In the genomic region with DNA sequence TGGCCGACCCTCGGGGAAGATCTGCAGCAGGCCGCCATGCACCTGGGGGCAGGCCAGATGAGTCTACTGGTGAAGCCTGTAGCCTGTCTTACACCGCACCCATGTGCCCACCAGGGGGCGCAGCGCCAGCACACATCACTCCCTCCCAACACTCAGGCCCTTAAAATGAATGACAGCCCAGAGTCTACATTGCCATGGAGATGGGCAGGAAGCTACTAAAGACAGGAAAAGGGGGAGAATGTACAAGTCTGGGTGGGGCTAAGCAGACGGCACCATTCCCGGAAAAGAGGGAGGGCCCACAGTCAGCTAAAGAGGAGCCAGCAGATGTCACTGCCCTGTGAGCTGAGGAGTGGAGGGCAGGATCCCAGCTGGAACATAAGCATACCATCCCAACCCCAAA, we compare ENCODE assay signal across 8 mouse cellular contexts. TPM values are rescaled to one million over a fixed set of nuclear protein-coding genes. Genes with fewer than 3 reads are reported as not detected.
A peak's percentile ranks its signal among the peaks of the same experiment; 100 is the strongest.
DNase-seq lines count a peak whose midpoint lies in the region; ATAC-seq and TF ChIP-seq lines count a peak whose summit lies in the region.

No protein-coding gene starts in this region.

- H3K27me3 ChIP-seq in cerebellum, adult 2 months (ENCODE audit: control insufficient read depth, insufficient read depth, low read length): no peaks in the 10 kb centered on the region
- no peaks in the 10 kb centered on the region for H3K27me3 ChIP-seq in hindbrain, embryonic 10.5 days (ENCODE audit: insufficient read depth, poor library complexity, severe bottlenecking)
- H3K27me3 ChIP-seq in lung, postnatal 0 days (replicated peaks; ENCODE audit: insufficient read depth, low read length): no peaks in the 10 kb centered on the region

- TF ChIP-seq CTCF in cerebellum, adult 2 months (IDR thresholded peaks at IDR 0.05; ENCODE audit: borderline replicate concordance, insufficient read depth, low read depth, low read length): peak; percentile 92
- TF ChIP-seq CTCF in lung, postnatal 0 days (IDR thresholded peaks at IDR 0.05): peak; percentile 99

- peak; percentile 68 for ATAC-seq in frontal cortex, adult (ENCODE audit: low TSS enrichment)
- ATAC-seq in lung, postnatal 0 days: peak; percentile 95

- TF ChIP-seq EP300 in lung, postnatal 0 days (IDR thresholded peaks at IDR 0.05): peak; percentile 86

- H3K4me3 ChIP-seq in cerebellum, adult 2 months (replicated peaks; ENCODE audit: insufficient read depth, low read depth, low read length): no peak overlapping the region
- H3K4me3 ChIP-seq in hindbrain, embryonic 10.5 days: no peak overlapping the region
- H3K4me3 ChIP-seq in lung, postnatal 0 days (ENCODE audit: low read depth, low read length): no peak overlapping the region

- no peak overlapping the region for H3K9ac ChIP-seq in lung, postnatal 0 days (replicated peaks; ENCODE audit: low read depth)

- peaks cover 43% of the 10 kb centered on the region for H3K4me1 ChIP-seq in cerebellum, adult 2 months (ENCODE audit: control insufficient read depth, insufficient read depth, low read length)
- peaks cover 50% of the 10 kb centered on the region for H3K4me1 ChIP-seq in hindbrain, embryonic 10.5 days (replicated peaks)
- H3K4me1 ChIP-seq in lung, postnatal 0 days (ENCODE audit: insufficient read depth, low read depth, low read length): peaks cover 29% of the 10 kb centered on the region; the same call in 1 of the 2 replicates

- no peak for TF ChIP-seq POLR2A in cerebellum, adult 2 months (IDR thresholded peaks at IDR 0.05; ENCODE audit: borderline replicate concordance, insufficient read depth, low read length)

- H3K27ac ChIP-seq in cerebellum, adult 2 months (ENCODE audit: insufficient read depth, low read length): no peak overlapping the region
- 0 out of 2 replicates have a peak overlapping the region, but pooled peaks have one; percentile 0 for H3K27ac ChIP-seq in hindbrain, embryonic 10.5 days
- H3K27ac ChIP-seq in lung, postnatal 0 days (ENCODE audit: low read length): peak overlapping the region; percentile 65

- H3K9me3 ChIP-seq in hindbrain, embryonic 10.5 days: no peaks in the 10 kb centered on the region
- no peaks in the 10 kb centered on the region for H3K9me3 ChIP-seq in lung, postnatal 0 days (ENCODE audit: low read length)

- peak; percentile 63 for DNase-seq in MEL-GATA-1-ER (ENCODE audit: extremely low read depth, low read depth)
- peak; percentile 83 to 86 for DNase-seq in cerebellum, adult 2 months
- DNase-seq in hindbrain, embryonic 10.5 days (ENCODE audit: low spot score): peak; percentile 85
- peak; percentile 90 to 91 for DNase-seq in layer of hippocampus, postnatal 10 days (ENCODE audit: low spot score in 2 of 2)
- peak; percentile 98 for DNase-seq in lung, postnatal 0 days (ENCODE audit: low spot score)
- peak; percentile 77 for DNase-seq in ovary, postnatal 14 days (ENCODE audit: low spot score)
- DNase-seq in thymus, postnatal 14 days: peak; percentile 93

- peaks cover 75% of the 10 kb centered on the region for H3K36me3 ChIP-seq in hindbrain, embryonic 10.5 days
- H3K36me3 ChIP-seq in lung, postnatal 0 days (ENCODE audit: insufficient read depth, low read length): peaks cover 18% of the 10 kb centered on the region; the same call in 1 of the 2 replicates

- 2% methylated on average over 8 of the region's 8 CpGs for WGBS in cerebellum, adult 2 months
- WGBS in hindbrain, embryonic 10.5 days: 19% methylated on average over 8 of the region's 8 CpGs
- WGBS in lung, postnatal 0 days: 7% methylated on average over 8 of the region's 8 CpGs

- no peak overlapping the region; the same call in 1 of the 2 replicates for H3K4me2 ChIP-seq in lung, postnatal 0 days (replicated peaks; ENCODE audit: low read depth, low read length)

RNA-seq across cellular contexts. Expression of gene Cyp2t4, which starts 6.4 kb away (rescaled TPM):
- not detected in 2 replicates for polyA plus RNA-seq in cerebellum, adult 2 months (2012; rRNA removed)
- 0.10 TPM in 1 of 2 replicates, not detected in the other for polyA plus RNA-seq in hindbrain, embryonic 10.5 days (2016; fragmentation: Nextera tagmentation; extraction: Ambion mirVana)
- total RNA-seq in layer of hippocampus, postnatal 10 days (2021): not detected
- polyA plus RNA-seq in lung, postnatal 0 days (2015; fragmentation: Nextera tagmentation; extraction: Ambion mirVana): 0.14 TPM in 1 of 2 replicates, not detected in the other

RNA-seq across cellular contexts. Expression of gene Egln2, which starts 6.7 kb away (rescaled TPM):
- 115 and 120 TPM in 2 replicates for polyA plus RNA-seq in cerebellum, adult 2 months (2012; rRNA removed)
- 81.2 and 97.4 TPM in 2 replicates for polyA plus RNA-seq in hindbrain, embryonic 10.5 days (2016; fragmentation: Nextera tagmentation; extraction: Ambion mirVana)
- 10 to 100 TPM; 85.9 to 88.9 TPM for total RNA-seq in layer of hippocampus, postnatal 10 days (2021)
- polyA plus RNA-seq in lung, postnatal 0 days (2015; fragmentation: Nextera tagmentation; extraction: Ambion mirVana): 68.0 and 75.1 TPM in 2 replicates

RNA-seq across cellular contexts. Expression of gene Rab4b, which starts 18.8 kb away (rescaled TPM):
- 175 and 176 TPM in 2 replicates for polyA plus RNA-seq in cerebellum, adult 2 months (2012; rRNA removed)
- 66.0 and 92.2 TPM in 2 replicates for polyA plus RNA-seq in hindbrain, embryonic 10.5 days (2016; fragmentation: Nextera tagmentation; extraction: Ambion mirVana)
- 10 to 100 TPM; 76.6 to 84.2 TPM for total RNA-seq in layer of hippocampus, postnatal 10 days (2021)
- polyA plus RNA-seq in lung, postnatal 0 days (2015; fragmentation: Nextera tagmentation; extraction: Ambion mirVana): 79.6 and 82.3 TPM in 2 replicates

RNA-seq across cellular contexts. Expression of gene Gm21983, which starts 21.0 kb away (rescaled TPM):
- not detected in 2 replicates for polyA plus RNA-seq in cerebellum, adult 2 months (2012; rRNA removed)
- polyA plus RNA-seq in hindbrain, embryonic 10.5 days (2016; fragmentation: Nextera tagmentation; extraction: Ambion mirVana): 0.20 TPM in 1 of 2 replicates, not detected in the other
- total RNA-seq in layer of hippocampus, postnatal 10 days (2021): under 1 TPM in 1 of 2 experiments, not detected in 1; 0.75 TPM
- polyA plus RNA-seq in lung, postnatal 0 days (2015; fragmentation: Nextera tagmentation; extraction: Ambion mirVana): 0.35 TPM in 1 of 2 replicates, not detected in the other

RNA-seq across cellular contexts. Expression of gene Mia, which starts 21.1 kb away (rescaled TPM):
- 11.2 and 16.9 TPM in 2 replicates for polyA plus RNA-seq in cerebellum, adult 2 months (2012; rRNA removed)
- 1.2 and 2.2 TPM in 2 replicates for polyA plus RNA-seq in hindbrain, embryonic 10.5 days (2016; fragmentation: Nextera tagmentation; extraction: Ambion mirVana)
- total RNA-seq in layer of hippocampus, postnatal 10 days (2021): 10 to 100 TPM; 10.9 to 13.9 TPM
- polyA plus RNA-seq in lung, postnatal 0 days (2015; fragmentation: Nextera tagmentation; extraction: Ambion mirVana): 24.9 and 31.5 TPM in 2 replicates
